Mouse (Mus musculus): ENCODE data around the gene Cd300lf.

Cd300lf gene

DNA sequence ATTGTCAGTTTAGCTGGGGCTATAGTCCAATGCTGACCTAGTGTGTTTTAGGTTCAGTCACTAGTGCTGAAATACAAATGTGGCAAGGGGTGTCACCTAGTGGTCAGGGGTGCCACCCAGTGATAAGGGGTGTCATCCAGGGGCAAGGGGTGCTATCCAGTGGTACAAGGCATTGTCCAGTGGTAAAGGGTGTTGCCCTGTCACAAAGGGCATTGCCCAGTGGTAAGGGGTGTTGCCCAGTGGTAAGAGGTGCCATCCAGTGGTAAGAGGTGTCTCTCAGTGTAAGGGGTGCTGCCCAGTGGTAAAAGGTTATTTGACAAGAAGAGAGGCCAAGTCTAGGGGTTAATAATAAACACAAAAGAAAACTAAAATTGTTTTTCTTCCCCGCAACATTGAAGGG, 56.4 kb downstream of the Cd300lf start:
- DNase-seq (ENCODE audit: low spot score in 2 of 2) = no peak

GRCm38 (mm10) chr11:115075859-115076258, 57.9 kb downstream of the Cd300lf start:
- DNase-seq (ENCODE audit: low spot score in 2 of 2) = no peak

DNA sequence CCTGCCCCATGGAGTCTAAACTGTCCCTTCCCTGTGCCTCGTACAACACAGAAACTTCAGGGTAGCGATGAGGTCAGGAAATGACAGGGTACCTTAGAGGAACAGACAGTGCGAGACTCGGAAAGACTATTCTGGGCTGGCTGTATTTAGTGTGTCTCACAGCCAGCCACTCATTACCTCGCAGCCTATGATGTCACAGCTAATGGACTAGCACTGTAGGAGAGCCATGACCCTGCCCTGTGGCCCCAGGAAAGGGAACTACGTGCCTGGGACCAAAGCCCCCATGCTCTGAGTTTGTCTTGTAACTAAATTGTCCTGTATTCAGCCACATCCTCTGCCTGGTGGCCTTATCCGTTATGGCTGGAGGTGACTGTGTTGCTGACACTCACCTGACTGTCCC, 58.4 kb downstream of the Cd300lf start:
- no peak for DNase-seq (ENCODE audit: low spot score in 2 of 2)

- no peak for DNase-seq (ENCODE audit: low spot score in 2 of 2)
Observed at GRCm38 (mm10) chr11:115073002-115073401, 60.8 kb downstream of the Cd300lf start.

DNA sequence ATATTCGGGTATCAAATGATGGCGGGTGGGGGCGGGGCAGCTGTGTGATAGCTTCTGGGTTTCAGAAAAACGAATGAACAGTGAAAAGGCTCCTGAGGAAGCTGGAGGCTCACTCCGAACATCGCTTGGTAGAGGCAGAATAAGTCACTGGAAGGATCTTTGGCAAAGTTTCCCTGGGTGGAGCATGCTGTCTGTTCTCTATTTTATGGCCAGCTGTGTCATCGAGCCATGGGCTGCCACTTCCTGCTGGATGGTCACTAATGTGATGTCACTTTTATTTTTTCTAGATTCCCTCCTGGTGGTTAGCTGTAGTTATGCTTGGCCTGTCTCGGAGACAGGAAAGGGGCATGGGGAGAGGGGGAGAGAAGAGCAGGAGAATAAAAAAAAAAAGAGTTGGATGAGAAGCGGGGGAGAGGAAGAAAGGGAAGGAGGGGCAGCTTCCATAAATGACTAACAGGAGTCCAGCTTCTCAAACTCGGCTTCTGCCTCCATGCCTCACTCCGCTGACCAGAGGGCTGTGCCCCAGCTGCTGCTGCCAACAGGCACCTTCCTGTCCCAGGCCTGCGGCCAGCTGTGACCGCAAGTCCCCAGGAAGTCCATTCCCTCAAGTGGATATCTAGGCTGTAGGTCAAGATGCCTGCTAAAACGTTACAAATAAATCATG, 62.0 kb downstream of the Cd300lf start:
- DNase-seq (ENCODE audit: low spot score in 2 of 2) = no peak

GRCm38 (mm10) chr11:115071015-115071551, 62.7 kb downstream of the Cd300lf start:
- DNase-seq (ENCODE audit: low spot score in 2 of 2) = no peak

- no peak for DNase-seq (ENCODE audit: low spot score in 2 of 2)
Observed at GRCm38 (mm10) chr11:115066768-115067167, 67.0 kb downstream of the Cd300lf start.

Data from spleen, postnatal 14 days (tissue).